Mouse (Mus musculus) layer of hippocampus, adult 8-10 months (tissue): ENCODE measurements around the gene Dusp19. TPM values are rescaled to one million over a fixed set of nuclear protein-coding genes. Genes with fewer than 3 reads are reported as not detected.
A peak's percentile ranks its signal among the peaks of the same experiment; 100 is the strongest.

Source experiments
- DNase-seq, 2 experiments: peaks; one replicate each; pipeline ENCODE4 v3.0.0; 2022; ENCODE audit warnings: low spot score in 2 of 2
- microRNA-seq, 2 experiments: library from miRNA; unstranded; fragments of <30 nt; microRNA quantifications; one replicate each; pipeline ENCODE4 v1.2.0; 2022
- total RNA-seq, 4 experiments: library from RNA; stranded (reverse); gene quantifications; 2 replicates each; pipeline ENCODE4 v1.2.4; 2022

Dusp19 gene
- total RNA-seq, 4 experiments from 2014 or later = 23.2 to 30.7 (median 26.7) TPM

- no peak for DNase-seq
Observed at GRCm38 (mm10) chr2:80632336-80633026, 15.6 kb downstream of the Dusp19 start.

- peak; percentile 86 to 94 for DNase-seq
Observed at GRCm38 (mm10) chr2:80638364-80639241, 21.8 kb downstream of the Dusp19 start.

- no peak for DNase-seq
Observed at GRCm38 (mm10) chr2:80639398-80639797, 22.6 kb downstream of the Dusp19 start.

- no peak for DNase-seq
Observed at GRCm38 (mm10) chr2:80639864-80640263, 23.0 kb downstream of the Dusp19 start.

GRCm38 (mm10) chr2:80661414-80661813 lies 44.6 kb downstream of the Dusp19 start:
- DNase-seq = no peak

- DNase-seq = no peak
Observed at GRCm38 (mm10) chr2:80662682-80663081, 45.8 kb downstream of the Dusp19 start.

- peak in 1 of 2 experiments; percentile 19 for DNase-seq
Observed at GRCm38 (mm10) chr2:80667396-80667964, 50.6 kb downstream of the Dusp19 start.

GRCm38 (mm10) chr2:80669868-80670666 lies 53.2 kb downstream of the Dusp19 start:
- DNase-seq = no peak

GRCm38 (mm10) chr2:80678803-80679202 lies 62.0 kb downstream of the Dusp19 start:
- no peak for DNase-seq

Small RNA genes lying within 50 kb of the gene (microRNA-seq; reads per million reads assigned to microRNA genes)
- 0 reads per million in 2 experiments for gene Mir684-1

Other genes starting within 250 kb of the Dusp19 start
- gene Frzb, start 169.4 kb upstream of the Dusp19 start, total RNA-seq = 10 to 100 TPM; 24.6 to 29.1 (median 28.7) TPM
- 100 to 1,000 TPM; 456 to 567 (median 512) TPM for gene Nckap1, start 35.7 kb upstream of the Dusp19 start, total RNA-seq
- gene Nup35, start 191 bp downstream of the Dusp19 start, total RNA-seq = 10 to 100 TPM; 15.0 to 22.8 (median 19.2) TPM